Mouse (Mus musculus) spleen, adult 2 months (tissue): ENCODE data around the gene Cdh13.

Source experiments
- CTCF ChIP-seq: fragments of 200-500 bp; IDR thresholded peaks from 2 replicates; pipeline ENCODE4 v1.5.1; 2011; ENCODE audit warnings: mild to moderate bottlenecking, inconsistent platforms; ENCODE audit not compliant: insufficient read depth, insufficient read length, insufficient replicate concordance; ENCODE audit errors: extremely low read depth
- POLR2A ChIP-seq: fragments of 200-500 bp; IDR thresholded peaks from 2 replicates; pipeline ENCODE4 v1.6.1; 2011; ENCODE audit warnings: low read depth, low read length, inconsistent platforms

DNA sequence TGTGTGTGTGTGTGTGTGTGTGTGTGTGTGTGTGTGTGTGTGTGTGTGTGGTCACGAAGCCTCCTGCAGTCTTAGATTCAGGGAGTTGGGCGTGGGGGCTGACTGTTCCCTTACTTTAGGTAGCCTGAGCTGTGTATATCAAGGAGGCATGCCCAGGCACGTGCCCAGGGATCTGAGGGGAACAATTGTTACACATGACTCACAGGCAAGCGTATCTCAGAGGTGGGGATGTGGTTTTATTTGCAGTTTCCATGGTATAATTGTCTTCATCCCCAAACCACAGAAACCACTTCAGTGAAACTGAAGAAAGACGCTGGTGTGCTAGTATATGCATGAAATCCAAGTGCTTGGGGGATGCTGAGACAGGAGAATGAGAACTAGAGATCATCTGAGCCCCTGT is 546.8 kb downstream of the Cdh13 start:
- TF ChIP-seq POLR2A: no peak
- TF ChIP-seq CTCF: no peak
